Mouse (Mus musculus): ENCODE data around the gene Rab24.

The Rab24 gene

GRCm38 (mm10) chr13:55329109-55329682, 7.5 kb upstream of the Rab24 start:
- DNase-seq (ENCODE audit: low spot score): no peak

GRCm38 (mm10) chr13:55328641-55329040, 6.9 kb upstream of the Rab24 start:
- DNase-seq (ENCODE audit: low spot score): no peak

- no peak for DNase-seq (ENCODE audit: low spot score)
These were observed 6.4 kb upstream of the Rab24 start for GRCm38 (mm10) chr13:55328171-55328570.

GRCm38 (mm10) chr13:55327633-55328032, 5.9 kb upstream of the Rab24 start:
- DNase-seq (ENCODE audit: low spot score): peak; percentile 93

- DNase-seq (ENCODE audit: low spot score): no peak
These were observed 5.4 kb upstream of the Rab24 start for GRCm38 (mm10) chr13:55327169-55327568.

- no peak for DNase-seq (ENCODE audit: low spot score)
These were observed 3.9 kb upstream of the Rab24 start for GRCm38 (mm10) chr13:55325596-55325995.

- DNase-seq (ENCODE audit: low spot score): no peak
These were observed 532 bp upstream of the Rab24 start for GRCm38 (mm10) chr13:55322130-55322825.

GRCm38 (mm10) chr13:55319931-55320533, 1.7 kb downstream of the Rab24 start, which contains the start of gene Prelid1:
Gene Prelid1, plus strand, starts transcription at chr13:55320500.
- DNase-seq (ENCODE audit: low spot score): no peak

- no peak for DNase-seq (ENCODE audit: low spot score)
These were observed 3.4 kb downstream of the Rab24 start for GRCm38 (mm10) chr13:55318351-55318750.

GRCm38 (mm10) chr13:55314891-55315412, 6.8 kb downstream of the Rab24 start:
- no peak for DNase-seq (ENCODE audit: low spot score)

GRCm38 (mm10) chr13:55313051-55313450, 8.7 kb downstream of the Rab24 start:
- no peak for DNase-seq (ENCODE audit: low spot score)

- no peak for DNase-seq (ENCODE audit: low spot score)
These were observed 9.6 kb downstream of the Rab24 start for GRCm38 (mm10) chr13:55312028-55312630.

- no peak for DNase-seq (ENCODE audit: low spot score)
These were observed 20.8 kb downstream of the Rab24 start for GRCm38 (mm10) chr13:55300913-55301312.

- no peak for DNase-seq (ENCODE audit: low spot score)
These were observed 25.0 kb downstream of the Rab24 start for GRCm38 (mm10) chr13:55296760-55297159.

GRCm38 (mm10) chr13:55288854-55289253, 32.9 kb downstream of the Rab24 start:
- no peak for DNase-seq (ENCODE audit: low spot score)

GRCm38 (mm10) chr13:55277646-55278045, 44.1 kb downstream of the Rab24 start:
- no peak for DNase-seq (ENCODE audit: low spot score)

- no peak for DNase-seq (ENCODE audit: low spot score)
These were observed 44.5 kb downstream of the Rab24 start for GRCm38 (mm10) chr13:55277203-55277602.

Data from left cerebral cortex, adult 11 months (tissue).